Mouse (Mus musculus): ENCODE measurements around the gene Bmp2.
A peak's percentile ranks its signal among the peaks of the same experiment; 100 is the strongest.

GRCm38 (mm10) chr2:133550238-133550682, 1.7 kb upstream of the Bmp2 start:
- TF ChIP-seq MAFK (IDR thresholded peaks at IDR 0.05; ENCODE audit: insufficient read depth, low read depth, low read length) (no peak), ZNF384 (IDR thresholded peaks at IDR 0.05; ENCODE audit: low read depth, low read length) (no peak), ZC3H11A (IDR thresholded peaks at IDR 0.05; ENCODE audit: borderline replicate concordance, low read depth, low read length) (peak; percentile 82; the same call in 1 of the 2 replicates), CHD2 (IDR thresholded peaks at IDR 0.05; ENCODE audit: low read depth, low read length) (no peak)
